Mouse (Mus musculus): ENCODE measurements around the gene Jun. TPM values are rescaled to one million over a fixed set of nuclear protein-coding genes. Genes with fewer than 3 reads are reported as not detected.

The Jun gene
- total RNA-seq (2023), result 740 TPM

GRCm38 (mm10) chr4:95052025-95052899 is at the start of gene Jun:
TSS of gene Jun (minus strand) at chr4:95052222.

Other genes with a start within 250 kb of the Jun start
- 1.4 TPM for gene Eqtn, start 123.4 kb downstream of the Jun start, total RNA-seq (2023)
- gene Mysm1, start 73.1 kb downstream of the Jun start, total RNA-seq (2023), result 63.5 TPM

Data from CD4-positive naive resting alpha-beta T cell, adult 76 days (primary cell).